Mouse (Mus musculus): ENCODE results near the gene Fbxo36. TPM values are rescaled to one million over a fixed set of nuclear protein-coding genes. Genes with fewer than 3 reads are reported as not detected.

The Fbxo36 gene
- polyA plus RNA-seq, 1 experiment from 2014 or later, result 9.8 TPM

DNA sequence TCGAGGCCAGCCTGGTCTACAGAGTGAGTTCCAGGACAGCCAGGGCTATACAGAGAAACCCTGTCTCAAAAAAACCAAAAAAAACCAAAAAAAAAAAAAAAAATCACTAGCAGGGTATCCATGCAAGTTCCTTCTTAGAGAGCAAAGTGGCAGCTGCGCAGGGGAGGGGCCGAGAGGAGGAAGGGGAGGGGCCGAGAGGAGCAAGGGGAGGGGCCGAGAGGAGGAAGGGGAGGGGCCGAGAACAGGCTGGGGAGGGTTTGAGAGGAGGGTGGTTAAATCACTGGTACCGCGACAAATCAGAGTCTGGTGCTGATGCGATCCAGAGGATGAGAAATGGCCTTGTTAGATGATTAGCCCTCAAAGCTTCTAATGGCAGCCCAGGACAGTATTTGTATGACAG, 52.1 kb downstream of the Fbxo36 start:
- WGBS, result 86% methylated on average over 9 of the region's 9 CpGs
- H3K9ac ChIP-seq (ENCODE audit: low read length), result no peak overlapping the region
- no peak for ATAC-seq (ENCODE audit: insufficient read depth, low FRiP score)
- H3K27ac ChIP-seq (ENCODE audit: low read length), result no peak overlapping the region
- H3K4me1 ChIP-seq (ENCODE audit: control insufficient read depth, insufficient read depth, low read length), result no peaks in the 10 kb centered on the region
- H3K4me3 ChIP-seq (replicated peaks; ENCODE audit: low read length), result no peak overlapping the region
- no peaks in the 10 kb centered on the region for H3K27me3 ChIP-seq (ENCODE audit: control insufficient read depth, insufficient read depth, low read length)
- H3K36me3 ChIP-seq (ENCODE audit: control insufficient read depth, insufficient read depth, low read length), result no peaks in the 10 kb centered on the region
- no peaks in the 10 kb centered on the region for H3K9me3 ChIP-seq (replicated peaks; ENCODE audit: control insufficient read depth, low read length)
- H3K4me2 ChIP-seq (ENCODE audit: low read depth, low read length), result no peak overlapping the region

DNA sequence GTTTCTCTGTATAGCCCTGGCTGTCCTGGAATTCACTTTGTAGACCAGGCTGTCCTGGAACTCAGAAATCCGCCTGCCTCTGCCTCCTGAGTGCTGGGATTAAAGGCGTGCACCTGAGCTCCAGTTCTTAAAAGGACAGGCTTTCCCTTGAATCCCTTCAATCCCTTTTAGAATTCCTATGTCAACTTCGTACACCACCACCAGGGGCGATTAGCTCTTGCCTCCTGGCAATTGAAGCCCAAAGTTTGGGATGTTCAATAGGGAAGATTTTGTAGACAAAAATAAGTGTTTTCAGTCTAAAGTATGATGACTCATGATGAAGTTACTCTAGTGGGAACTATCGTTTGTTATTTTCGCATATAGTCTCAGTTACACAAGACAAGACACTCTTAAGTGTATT, 57.7 kb downstream of the Fbxo36 start:
- H3K36me3 ChIP-seq (ENCODE audit: control insufficient read depth, insufficient read depth, low read length), result no peaks in the 10 kb centered on the region
- H3K4me2 ChIP-seq (ENCODE audit: low read depth, low read length), result no peak overlapping the region
- H3K9ac ChIP-seq (ENCODE audit: low read length), result no peak overlapping the region
- H3K27me3 ChIP-seq (ENCODE audit: control insufficient read depth, insufficient read depth, low read length), result no peaks in the 10 kb centered on the region
- no peaks in the 10 kb centered on the region for H3K4me1 ChIP-seq (ENCODE audit: control insufficient read depth, insufficient read depth, low read length)
- ATAC-seq (ENCODE audit: insufficient read depth, low FRiP score), result no peak
- no peaks in the 10 kb centered on the region for H3K9me3 ChIP-seq (replicated peaks; ENCODE audit: control insufficient read depth, low read length)
- WGBS, result 83% methylated on average over 6 of the region's 6 CpGs
- H3K27ac ChIP-seq (ENCODE audit: low read length), result no peak overlapping the region
- H3K4me3 ChIP-seq (replicated peaks; ENCODE audit: low read length), result no peak overlapping the region

- Histone ChIP-seq H3K9me3 (replicated peaks; ENCODE audit: control insufficient read depth, low read length) (no peaks in the 10 kb centered on the region), H3K9ac (ENCODE audit: low read length) (no peak overlapping the region), H3K4me2 (ENCODE audit: low read depth, low read length) (no peak overlapping the region), H3K4me3 (replicated peaks; ENCODE audit: low read length) (no peak overlapping the region), H3K36me3 (ENCODE audit: control insufficient read depth, insufficient read depth, low read length) (no peaks in the 10 kb centered on the region), H3K27ac (ENCODE audit: low read length) (no peak overlapping the region), H3K4me1 (ENCODE audit: control insufficient read depth, insufficient read depth, low read length) (no peaks in the 10 kb centered on the region), H3K27me3 (ENCODE audit: control insufficient read depth, insufficient read depth, low read length) (no peaks in the 10 kb centered on the region)
- 90% methylated on average over 6 of the region's 6 CpGs for WGBS
- ATAC-seq (ENCODE audit: insufficient read depth, low FRiP score), result no peak
Measured at GRCm38 (mm10) chr1:84899156-84899555, 59.5 kb downstream of the Fbxo36 start.

GRCm38 (mm10) chr1:84904467-84904866, 64.8 kb downstream of the Fbxo36 start:
- H3K36me3 ChIP-seq (ENCODE audit: control insufficient read depth, insufficient read depth, low read length), result no peaks in the 10 kb centered on the region
- no peak overlapping the region for H3K4me2 ChIP-seq (ENCODE audit: low read depth, low read length)
- no peak for ATAC-seq (ENCODE audit: insufficient read depth, low FRiP score)
- no peaks in the 10 kb centered on the region for H3K27me3 ChIP-seq (ENCODE audit: control insufficient read depth, insufficient read depth, low read length)
- WGBS, result 92% methylated on average over 2 of the region's 2 CpGs
- no peaks in the 10 kb centered on the region for H3K4me1 ChIP-seq (ENCODE audit: control insufficient read depth, insufficient read depth, low read length)
- no peak overlapping the region for H3K4me3 ChIP-seq (replicated peaks; ENCODE audit: low read length)
- H3K9me3 ChIP-seq (replicated peaks; ENCODE audit: control insufficient read depth, low read length), result no peaks in the 10 kb centered on the region
- H3K27ac ChIP-seq (ENCODE audit: low read length), result no peak overlapping the region
- H3K9ac ChIP-seq (ENCODE audit: low read length), result no peak overlapping the region

GRCm38 (mm10) chr1:84910177-84910804, 70.7 kb downstream of the Fbxo36 start:
- Histone ChIP-seq H3K9ac (ENCODE audit: low read length) (no peak overlapping the region), H3K4me1 (ENCODE audit: control insufficient read depth, insufficient read depth, low read length) (no peaks in the 10 kb centered on the region), H3K9me3 (replicated peaks; ENCODE audit: control insufficient read depth, low read length) (no peaks in the 10 kb centered on the region), H3K4me2 (ENCODE audit: low read depth, low read length) (no peak overlapping the region), H3K27ac (ENCODE audit: low read length) (no peak overlapping the region), H3K27me3 (ENCODE audit: control insufficient read depth, insufficient read depth, low read length) (no peaks in the 10 kb centered on the region), H3K4me3 (replicated peaks; ENCODE audit: low read length) (no peak overlapping the region), H3K36me3 (ENCODE audit: control insufficient read depth, insufficient read depth, low read length) (no peaks in the 10 kb centered on the region)
- 78% methylated on average over 8 of the region's 8 CpGs for WGBS
- no peak for ATAC-seq (ENCODE audit: insufficient read depth, low FRiP score)

- Histone ChIP-seq H3K27me3 (ENCODE audit: control insufficient read depth, insufficient read depth, low read length) (no peaks in the 10 kb centered on the region), H3K9me3 (replicated peaks; ENCODE audit: control insufficient read depth, low read length) (no peaks in the 10 kb centered on the region), H3K4me2 (ENCODE audit: low read depth, low read length) (no peak overlapping the region), H3K4me3 (replicated peaks; ENCODE audit: low read length) (no peak overlapping the region), H3K9ac (ENCODE audit: low read length) (no peak overlapping the region), H3K36me3 (ENCODE audit: control insufficient read depth, insufficient read depth, low read length) (no peaks in the 10 kb centered on the region), H3K4me1 (ENCODE audit: control insufficient read depth, insufficient read depth, low read length) (no peaks in the 10 kb centered on the region), H3K27ac (ENCODE audit: low read length) (no peak overlapping the region)
- WGBS, result 90% methylated on average over 11 of the region's 11 CpGs
- no peak for ATAC-seq (ENCODE audit: insufficient read depth, low FRiP score)
Measured at GRCm38 (mm10) chr1:84912571-84912970, 72.9 kb downstream of the Fbxo36 start.

DNA sequence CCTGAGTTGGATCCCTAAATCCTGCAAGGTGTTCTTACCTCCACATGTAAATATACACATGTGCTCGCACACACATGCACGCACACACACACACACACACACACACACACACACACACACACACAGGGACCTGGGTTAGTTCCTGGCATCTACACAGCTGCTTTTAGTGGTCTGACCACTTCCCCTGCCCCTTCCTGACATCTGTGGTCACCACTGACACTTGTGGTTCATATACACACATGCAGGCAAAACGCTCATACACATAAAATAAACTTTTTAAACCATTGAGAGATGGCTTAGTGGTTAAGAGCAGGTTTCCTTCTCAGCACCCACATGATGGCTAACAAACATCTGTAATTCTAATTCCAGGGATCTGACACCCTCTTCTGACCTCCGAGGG, 75.4 kb downstream of the Fbxo36 start:
- Histone ChIP-seq H3K4me3 (replicated peaks; ENCODE audit: low read length) (no peak overlapping the region), H3K9ac (ENCODE audit: low read length) (no peak overlapping the region), H3K36me3 (ENCODE audit: control insufficient read depth, insufficient read depth, low read length) (no peaks in the 10 kb centered on the region), H3K27ac (ENCODE audit: low read length) (no peak overlapping the region), H3K9me3 (replicated peaks; ENCODE audit: control insufficient read depth, low read length) (no peaks in the 10 kb centered on the region), H3K27me3 (ENCODE audit: control insufficient read depth, insufficient read depth, low read length) (no peaks in the 10 kb centered on the region), H3K4me1 (ENCODE audit: control insufficient read depth, insufficient read depth, low read length) (no peaks in the 10 kb centered on the region), H3K4me2 (ENCODE audit: low read depth, low read length) (no peak overlapping the region)
- ATAC-seq (ENCODE audit: insufficient read depth, low FRiP score), result no peak
- 84% methylated on average over 4 of the region's 4 CpGs for WGBS

DNA sequence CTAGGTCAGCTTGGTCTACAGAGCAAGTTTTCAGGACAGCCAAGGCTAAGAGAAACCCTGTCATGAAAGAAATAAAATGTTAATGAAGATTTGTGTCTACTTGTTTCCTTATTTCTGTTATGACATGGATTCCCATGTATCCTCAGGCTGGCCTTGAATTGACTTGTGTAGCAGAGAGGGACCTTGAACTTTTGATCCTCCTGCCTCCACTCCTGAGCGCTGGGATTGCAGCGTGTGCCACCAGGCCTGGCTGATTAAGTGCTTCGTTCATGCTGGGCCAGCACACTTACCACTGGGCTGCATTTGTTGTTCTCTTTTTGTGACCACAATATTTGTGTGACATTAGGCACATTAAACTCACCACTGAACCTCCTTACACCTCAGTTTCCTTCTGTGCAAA, 79.2 kb downstream of the Fbxo36 start:
- H3K4me3 ChIP-seq (replicated peaks; ENCODE audit: low read length), result no peak overlapping the region
- 86% methylated on average over 3 of the region's 3 CpGs for WGBS
- no peaks in the 10 kb centered on the region for H3K27me3 ChIP-seq (ENCODE audit: control insufficient read depth, insufficient read depth, low read length)
- no peaks in the 10 kb centered on the region for H3K36me3 ChIP-seq (ENCODE audit: control insufficient read depth, insufficient read depth, low read length)
- no peaks in the 10 kb centered on the region for H3K9me3 ChIP-seq (replicated peaks; ENCODE audit: control insufficient read depth, low read length)
- no peaks in the 10 kb centered on the region for H3K4me1 ChIP-seq (ENCODE audit: control insufficient read depth, insufficient read depth, low read length)
- H3K4me2 ChIP-seq (ENCODE audit: low read depth, low read length), result no peak overlapping the region
- no peak overlapping the region for H3K9ac ChIP-seq (ENCODE audit: low read length)
- ATAC-seq (ENCODE audit: insufficient read depth, low FRiP score), result no peak
- H3K27ac ChIP-seq (ENCODE audit: low read length), result no peak overlapping the region

DNA sequence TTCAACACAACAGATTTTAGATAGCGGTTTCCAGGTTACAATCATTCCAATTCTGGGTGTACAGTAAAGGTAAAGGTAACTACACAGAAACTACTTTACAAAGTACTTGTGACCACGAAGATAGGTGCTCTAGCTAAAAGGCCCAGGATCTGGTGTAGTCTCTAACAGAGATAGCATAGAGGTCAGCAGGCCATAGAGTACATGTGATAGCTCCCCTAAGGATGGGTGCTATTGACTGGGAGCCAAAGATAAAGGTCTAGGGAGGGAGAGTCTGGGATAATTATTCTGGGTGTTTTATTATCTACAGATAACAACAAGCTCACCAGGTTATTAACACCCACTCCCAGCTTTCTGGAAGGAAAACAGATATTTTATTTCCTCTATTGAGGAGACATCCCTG, 83.8 kb downstream of the Fbxo36 start:
- no peak overlapping the region for H3K4me3 ChIP-seq (replicated peaks; ENCODE audit: low read length)
- no peaks in the 10 kb centered on the region for H3K9me3 ChIP-seq (replicated peaks; ENCODE audit: control insufficient read depth, low read length)
- WGBS, result 84% methylated on average over 2 of the region's 2 CpGs
- no peak overlapping the region for H3K4me2 ChIP-seq (ENCODE audit: low read depth, low read length)
- H3K9ac ChIP-seq (ENCODE audit: low read length), result no peak overlapping the region
- ATAC-seq (ENCODE audit: insufficient read depth, low FRiP score), result no peak
- H3K4me1 ChIP-seq (ENCODE audit: control insufficient read depth, insufficient read depth, low read length), result no peaks in the 10 kb centered on the region
- H3K27ac ChIP-seq (ENCODE audit: low read length), result no peak overlapping the region
- no peaks in the 10 kb centered on the region for H3K36me3 ChIP-seq (ENCODE audit: control insufficient read depth, insufficient read depth, low read length)
- no peaks in the 10 kb centered on the region for H3K27me3 ChIP-seq (ENCODE audit: control insufficient read depth, insufficient read depth, low read length)

DNA sequence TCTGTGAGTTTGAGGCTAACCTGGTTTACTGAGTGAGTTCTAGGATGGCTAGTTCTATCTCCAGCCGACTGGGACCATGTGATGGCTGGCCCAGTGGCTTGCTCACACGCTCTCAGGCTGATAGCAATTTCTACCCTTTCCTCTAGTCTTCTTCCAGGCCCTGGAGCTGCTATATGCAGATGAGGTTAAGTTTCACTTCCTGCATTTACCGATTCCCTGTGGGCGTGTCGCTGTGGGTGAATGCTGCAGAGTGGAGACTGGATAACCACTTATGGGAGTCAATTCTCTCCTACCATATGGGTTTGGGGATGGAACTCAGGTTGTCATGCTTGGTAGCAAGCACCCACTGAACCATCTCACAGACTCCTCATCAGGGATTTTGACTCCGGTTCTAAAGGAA, 84.5 kb downstream of the Fbxo36 start:
- Histone ChIP-seq H3K27me3 (ENCODE audit: control insufficient read depth, insufficient read depth, low read length) (no peaks in the 10 kb centered on the region), H3K36me3 (ENCODE audit: control insufficient read depth, insufficient read depth, low read length) (no peaks in the 10 kb centered on the region), H3K27ac (ENCODE audit: low read length) (no peak overlapping the region), H3K4me3 (replicated peaks; ENCODE audit: low read length) (no peak overlapping the region), H3K9me3 (replicated peaks; ENCODE audit: control insufficient read depth, low read length) (no peaks in the 10 kb centered on the region), H3K9ac (ENCODE audit: low read length) (no peak overlapping the region), H3K4me1 (ENCODE audit: control insufficient read depth, insufficient read depth, low read length) (no peaks in the 10 kb centered on the region), H3K4me2 (ENCODE audit: low read depth, low read length) (no peak overlapping the region)
- ATAC-seq (ENCODE audit: insufficient read depth, low FRiP score), result no peak
- WGBS, result 71% methylated on average over 6 of the region's 6 CpGs

Measured in stomach, embryonic 16.5 days (tissue).